Mouse (Mus musculus): ENCODE data around the gene Trip10. TPM values are rescaled to one million over a fixed set of nuclear protein-coding genes. Genes with fewer than 3 reads are reported as not detected.

Gene Trip10
- polyA plus RNA-seq, 1 experiment, result 35.6 TPM

DNA sequence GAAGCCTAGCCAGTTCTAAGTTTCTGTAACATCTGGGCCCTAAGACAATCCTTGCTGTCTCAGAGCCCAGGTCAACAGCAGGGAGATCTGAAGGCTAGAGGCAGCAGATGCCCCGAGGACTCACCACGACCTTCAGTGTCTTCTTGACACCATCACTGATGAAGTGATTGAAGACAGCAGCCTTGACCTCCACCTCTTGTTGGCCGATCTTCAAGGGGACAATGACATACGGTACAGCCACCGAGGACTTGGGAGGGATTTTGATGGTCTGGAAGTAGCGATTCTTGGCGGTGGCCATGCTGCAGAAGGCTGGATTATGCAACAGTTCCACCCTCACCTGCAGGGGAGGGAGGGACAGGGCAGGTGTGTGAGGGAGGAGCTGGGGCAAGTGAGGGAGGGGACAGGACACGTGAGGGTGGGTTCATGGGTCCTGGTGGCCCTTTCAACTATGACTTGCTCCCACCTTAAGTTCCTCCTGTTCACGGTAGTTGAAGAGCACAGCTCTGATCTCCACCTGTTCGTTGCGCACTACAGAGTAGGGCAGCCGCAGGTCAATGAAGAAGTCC, 30.8 kb upstream of the Trip10 start:
- H3K36me3 ChIP-seq (ENCODE audit: control insufficient read depth, insufficient read depth, low read length), result no peaks in the 10 kb centered on the region
- no peaks in the 10 kb centered on the region for H3K27me3 ChIP-seq (replicated peaks; ENCODE audit: control insufficient read depth, insufficient read depth, low read length)
- 62% methylated on average over 12 of the region's 12 CpGs for WGBS
- H3K4me1 ChIP-seq (ENCODE audit: control insufficient read depth, insufficient read depth, low read length), result no peaks in the 10 kb centered on the region
- H3K27ac ChIP-seq (ENCODE audit: insufficient read depth, low read depth, low read length), result no peak overlapping the region
- TF ChIP-seq POLR2A (IDR thresholded peaks at IDR 0.05; ENCODE audit: low read depth, low read length) (no peak), CTCF (conservative IDR thresholded peaks at IDR 0.05; ENCODE audit: insufficient read depth, insufficient read length, low read depth, low read length) (no peak)
- DNase-seq, result no peak
- H3K4me3 ChIP-seq (ENCODE audit: insufficient read depth, low read depth, low read length), result no peak overlapping the region

DNA sequence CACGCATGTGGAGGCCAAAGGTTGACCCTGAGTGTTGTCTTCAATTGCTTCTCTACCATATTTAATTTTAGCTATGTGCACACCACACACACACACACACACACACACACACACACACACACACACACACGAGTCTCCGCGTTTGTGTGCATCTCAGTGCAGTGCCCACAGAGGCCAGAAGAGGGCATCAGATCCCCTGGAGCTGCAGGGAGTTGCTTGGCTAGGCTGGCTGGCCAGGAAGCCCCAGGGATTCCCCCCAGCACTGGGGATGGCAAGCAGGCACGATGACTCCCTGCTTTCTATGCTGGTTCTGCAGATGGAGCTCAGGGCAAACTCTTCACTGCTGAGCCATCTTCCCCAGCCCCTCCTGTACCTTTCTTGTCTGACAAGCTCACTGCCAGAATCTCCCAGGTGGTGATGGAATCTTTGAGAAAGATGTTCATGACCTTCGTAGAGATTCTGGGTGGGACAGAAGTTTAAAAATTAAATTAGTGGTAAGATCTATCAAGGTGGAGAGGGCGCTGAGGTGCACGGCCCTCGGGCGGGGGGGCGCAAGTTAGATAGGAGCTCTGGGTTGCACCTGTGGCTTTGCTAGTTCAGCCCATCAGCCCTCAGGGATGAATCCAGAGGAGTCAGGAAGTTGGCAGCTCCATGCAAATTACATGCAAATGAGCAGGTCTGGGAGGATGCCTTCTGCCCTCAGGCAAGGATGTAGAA, 29.9 kb upstream of the Trip10 start:
- 22% methylated on average over 11 of the region's 11 CpGs for WGBS
- no peaks in the 10 kb centered on the region for H3K4me1 ChIP-seq (ENCODE audit: control insufficient read depth, insufficient read depth, low read length)
- peak; percentile 78 for DNase-seq
- H3K27me3 ChIP-seq (replicated peaks; ENCODE audit: control insufficient read depth, insufficient read depth, low read length), result no peaks in the 10 kb centered on the region
- TF ChIP-seq POLR2A (IDR thresholded peaks at IDR 0.05; ENCODE audit: low read depth, low read length) (no peak), CTCF (conservative IDR thresholded peaks at IDR 0.05; ENCODE audit: insufficient read depth, insufficient read length, low read depth, low read length) (peak; percentile 69)
- no peak overlapping the region for H3K4me3 ChIP-seq (ENCODE audit: insufficient read depth, low read depth, low read length)
- H3K36me3 ChIP-seq (ENCODE audit: control insufficient read depth, insufficient read depth, low read length), result no peaks in the 10 kb centered on the region
- no peak overlapping the region for H3K27ac ChIP-seq (ENCODE audit: insufficient read depth, low read depth, low read length)

DNA sequence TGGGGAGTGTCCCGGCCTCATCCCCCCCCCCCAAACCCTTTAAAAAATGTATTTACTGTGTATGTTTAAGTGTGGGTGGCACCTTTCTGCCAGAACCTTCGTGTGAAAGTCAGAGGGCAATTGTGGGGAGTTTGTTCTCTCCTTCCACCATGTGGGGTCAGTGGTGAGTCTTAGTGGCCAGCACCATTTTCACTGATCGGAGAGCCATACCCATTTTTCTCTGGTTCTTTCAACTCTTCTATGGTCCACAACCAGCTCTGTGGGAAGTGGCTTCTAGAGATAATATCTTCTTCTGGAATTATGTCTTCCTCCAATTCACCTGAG, 29.4 kb upstream of the Trip10 start:
- Histone ChIP-seq H3K27me3 (replicated peaks; ENCODE audit: control insufficient read depth, insufficient read depth, low read length) (no peaks in the 10 kb centered on the region), H3K36me3 (ENCODE audit: control insufficient read depth, insufficient read depth, low read length) (no peaks in the 10 kb centered on the region), H3K4me3 (ENCODE audit: insufficient read depth, low read depth, low read length) (no peak overlapping the region), H3K4me1 (ENCODE audit: control insufficient read depth, insufficient read depth, low read length) (no peaks in the 10 kb centered on the region), H3K27ac (ENCODE audit: insufficient read depth, low read depth, low read length) (no peak overlapping the region)
- WGBS, result 16% methylated on average over 3 of the region's 3 CpGs
- peak; percentile 64 for DNase-seq
- TF ChIP-seq POLR2A (IDR thresholded peaks at IDR 0.05; ENCODE audit: low read depth, low read length) (no peak), CTCF (conservative IDR thresholded peaks at IDR 0.05; ENCODE audit: insufficient read depth, insufficient read length, low read depth, low read length) (peak; percentile 68)

- H3K4me1 ChIP-seq (ENCODE audit: control insufficient read depth, insufficient read depth, low read length), result no peaks in the 10 kb centered on the region
- no peak for TF ChIP-seq CTCF (conservative IDR thresholded peaks at IDR 0.05; ENCODE audit: insufficient read depth, insufficient read length, low read depth, low read length)
- TF ChIP-seq POLR2A (IDR thresholded peaks at IDR 0.05; ENCODE audit: low read depth, low read length), result no peak
- H3K36me3 ChIP-seq (ENCODE audit: control insufficient read depth, insufficient read depth, low read length), result no peaks in the 10 kb centered on the region
- DNase-seq, result no peak
- no peak overlapping the region for H3K4me3 ChIP-seq (ENCODE audit: insufficient read depth, low read depth, low read length)
- WGBS, result 70% methylated on average over 4 of the region's 4 CpGs
- H3K27me3 ChIP-seq (replicated peaks; ENCODE audit: control insufficient read depth, insufficient read depth, low read length), result no peaks in the 10 kb centered on the region
- no peak overlapping the region for H3K27ac ChIP-seq (ENCODE audit: insufficient read depth, low read depth, low read length)
Measured at GRCm38 (mm10) chr17:57221911-57222310, 27.3 kb upstream of the Trip10 start.

DNA sequence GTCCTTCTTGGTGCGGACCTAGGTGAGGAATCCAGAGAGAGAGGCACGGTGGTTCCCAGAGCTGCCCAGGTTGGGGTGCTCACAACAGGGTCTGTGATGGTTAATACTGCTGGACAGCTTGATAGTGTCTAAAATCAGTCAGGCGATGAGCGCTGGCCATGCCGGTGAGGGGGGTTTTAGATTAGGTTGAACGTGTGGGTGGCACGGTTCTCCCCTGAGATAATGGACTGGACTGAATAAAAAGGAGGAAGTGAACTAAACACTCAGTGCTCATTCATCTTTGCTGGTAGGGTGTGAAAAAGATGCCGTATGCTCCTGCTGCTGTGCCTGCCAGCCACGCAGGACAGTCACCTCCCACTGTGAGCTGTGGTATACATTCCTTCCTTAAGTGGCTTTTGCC, 25.9 kb upstream of the Trip10 start:
- H3K27me3 ChIP-seq (replicated peaks; ENCODE audit: control insufficient read depth, insufficient read depth, low read length), result no peaks in the 10 kb centered on the region
- H3K27ac ChIP-seq (ENCODE audit: insufficient read depth, low read depth, low read length), result no peak overlapping the region
- no peak overlapping the region for H3K4me3 ChIP-seq (ENCODE audit: insufficient read depth, low read depth, low read length)
- 56% methylated on average over 9 of the region's 9 CpGs for WGBS
- no peak for DNase-seq
- no peak for TF ChIP-seq CTCF (conservative IDR thresholded peaks at IDR 0.05; ENCODE audit: insufficient read depth, insufficient read length, low read depth, low read length)
- TF ChIP-seq POLR2A (IDR thresholded peaks at IDR 0.05; ENCODE audit: low read depth, low read length), result no peak
- no peaks in the 10 kb centered on the region for H3K4me1 ChIP-seq (ENCODE audit: control insufficient read depth, insufficient read depth, low read length)
- no peaks in the 10 kb centered on the region for H3K36me3 ChIP-seq (ENCODE audit: control insufficient read depth, insufficient read depth, low read length)

DNA sequence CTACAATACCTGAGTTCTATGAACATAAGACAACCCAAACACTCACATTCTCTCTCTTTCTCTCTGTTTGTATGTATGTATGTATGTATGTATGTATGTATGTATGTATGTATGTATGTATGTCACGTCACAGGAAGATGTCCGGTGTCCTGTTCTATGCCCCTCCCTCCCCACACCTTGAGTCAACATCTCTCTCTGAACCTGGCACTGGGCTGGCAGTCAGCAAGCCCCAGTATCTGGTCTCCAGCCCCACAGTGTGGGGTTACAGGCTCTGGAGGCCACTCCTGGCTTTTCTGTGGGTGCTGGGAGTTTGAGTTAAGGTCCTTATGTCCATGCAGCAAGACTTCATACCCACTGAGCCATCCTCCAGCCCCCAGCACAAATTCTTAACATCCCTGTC, 21.8 kb upstream of the Trip10 start:
- no peak overlapping the region for H3K27ac ChIP-seq (ENCODE audit: insufficient read depth, low read depth, low read length)
- no peak overlapping the region for H3K4me3 ChIP-seq (ENCODE audit: insufficient read depth, low read depth, low read length)
- no peaks in the 10 kb centered on the region for H3K36me3 ChIP-seq (ENCODE audit: control insufficient read depth, insufficient read depth, low read length)
- no peaks in the 10 kb centered on the region for H3K27me3 ChIP-seq (replicated peaks; ENCODE audit: control insufficient read depth, insufficient read depth, low read length)
- DNase-seq, result no peak
- 93% methylated on average over 2 of the region's 2 CpGs for WGBS
- H3K4me1 ChIP-seq (ENCODE audit: control insufficient read depth, insufficient read depth, low read length), result peaks cover 16% of the 10 kb centered on the region
- TF ChIP-seq CTCF (conservative IDR thresholded peaks at IDR 0.05; ENCODE audit: insufficient read depth, insufficient read length, low read depth, low read length), result no peak
- no peak for TF ChIP-seq POLR2A (IDR thresholded peaks at IDR 0.05; ENCODE audit: low read depth, low read length)

DNA sequence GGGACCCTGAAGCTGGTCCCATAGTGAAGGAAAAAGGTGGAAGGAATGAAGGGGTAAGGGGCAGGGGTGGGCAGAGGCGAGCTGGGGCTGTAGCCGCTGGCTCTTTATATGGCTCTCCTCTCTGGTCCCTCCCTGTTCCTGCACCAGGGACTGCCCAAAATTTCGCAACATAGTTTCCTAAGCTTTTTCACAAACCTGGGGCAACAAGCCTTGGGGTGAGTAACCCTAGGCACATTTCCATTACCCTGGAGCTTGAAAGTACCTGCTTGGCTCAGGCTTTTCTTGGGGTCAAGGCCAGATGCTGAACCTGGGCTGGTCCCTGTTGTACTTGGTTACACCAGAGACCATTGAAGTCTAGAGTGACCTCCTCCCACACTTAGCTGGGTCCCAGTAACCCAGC, 21.2 kb upstream of the Trip10 start, which contains the start of gene C3:
Gene C3, minus strand, starts transcription at position 123 of the 400 bp plus-strand sequence.
- no peaks in the 10 kb centered on the region for H3K36me3 ChIP-seq (ENCODE audit: control insufficient read depth, insufficient read depth, low read length)
- H3K4me1 ChIP-seq (ENCODE audit: control insufficient read depth, insufficient read depth, low read length), result peaks cover 16% of the 10 kb centered on the region
- H3K27me3 ChIP-seq (replicated peaks; ENCODE audit: control insufficient read depth, insufficient read depth, low read length), result no peaks in the 10 kb centered on the region
- TF ChIP-seq POLR2A (IDR thresholded peaks at IDR 0.05; ENCODE audit: low read depth, low read length) (no peak), CTCF (conservative IDR thresholded peaks at IDR 0.05; ENCODE audit: insufficient read depth, insufficient read length, low read depth, low read length) (no peak)
- H3K27ac ChIP-seq (ENCODE audit: insufficient read depth, low read depth, low read length), result no peak within 1 kb of the TSS
- H3K4me3 ChIP-seq (ENCODE audit: insufficient read depth, low read depth, low read length), result no peak within 1 kb of the TSS
- peak; percentile 81 for DNase-seq
- 87% methylated on average over 3 of the region's 3 CpGs for WGBS

All from kidney, adult 2 months (tissue).